Mouse (Mus musculus): ENCODE measurements around the gene Prss37.

Prss37 gene

GRCm38 (mm10) chr6:40519408-40519807 is at the start of gene Prss37:
TSS of gene Prss37 (minus strand) at chr6:40519508.
- DNase-seq = no peak

GRCm38 (mm10) chr6:40554950-40555349 is 35.6 kb upstream of the Prss37 start, which contains the start of gene Olfr461:
TSS of gene Olfr461 (minus strand) at chr6:40555050.
- DNase-seq = no peak

- DNase-seq = no peak
Observed at GRCm38 (mm10) chr6:40544690-40545089, 25.4 kb upstream of the Prss37 start.

GRCm38 (mm10) chr6:40493229-40493628 is 26.1 kb downstream of the Prss37 start, which contains the start of gene Tas2r108:
TSS of gene Tas2r108 (plus strand) at chr6:40493529.
- no peak for DNase-seq

GRCm38 (mm10) chr6:40490933-40491332 is 28.4 kb downstream of the Prss37 start, which contains the start of gene Tas2r137:
TSS of gene Tas2r137 (plus strand) at chr6:40491233.
- no peak for DNase-seq

GRCm38 (mm10) chr6:40482318-40482717 is 37.0 kb downstream of the Prss37 start:
- no peak for DNase-seq

DNA sequence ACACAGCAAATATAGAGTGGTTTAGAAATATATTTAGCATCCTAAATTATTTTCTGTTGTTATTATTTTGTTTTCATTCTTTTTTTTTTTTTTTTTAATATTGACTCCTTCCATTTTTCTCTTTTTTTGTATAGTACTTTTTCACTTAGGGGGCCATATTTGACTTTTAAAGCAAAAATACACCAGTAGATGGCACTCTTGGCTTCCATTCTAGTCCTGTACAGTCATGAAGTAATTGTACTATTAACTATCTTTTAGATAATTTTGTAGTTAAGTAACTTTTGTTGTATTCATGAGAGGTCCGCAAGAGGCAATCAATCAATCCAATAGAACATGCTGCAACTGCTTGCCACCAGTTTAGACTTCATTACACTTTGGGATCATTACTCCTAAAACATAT is 39.6 kb downstream of the Prss37 start:
- peak; percentile 15 for DNase-seq

DNA sequence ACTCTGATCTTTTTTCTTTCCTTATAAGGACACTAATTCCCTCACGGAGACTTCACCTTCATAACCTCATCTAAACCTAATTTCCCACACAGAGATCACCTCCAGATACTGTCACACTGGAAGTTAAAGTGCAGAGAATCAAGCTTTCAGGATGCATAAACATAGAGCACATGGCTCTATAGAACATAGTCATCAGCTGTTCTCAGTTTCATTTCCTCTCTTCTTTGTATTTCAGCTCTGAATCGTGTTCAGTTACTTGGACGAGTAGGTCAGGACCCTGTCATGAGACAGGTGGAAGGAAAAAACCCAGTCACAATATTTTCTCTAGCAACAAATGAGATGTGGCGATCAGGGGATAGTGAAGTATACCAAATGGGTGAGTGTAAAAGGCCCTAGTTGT is 43.2 kb downstream of the Prss37 start:
- no peak for DNase-seq

GRCm38 (mm10) chr6:40471720-40472010 is 47.6 kb downstream of the Prss37 start:
- DNase-seq = no peak

- peak; percentile 97 for DNase-seq
Observed at GRCm38 (mm10) chr6:40470916-40471719, 48.2 kb downstream of the Prss37 start, which contains the start of gene Ssbp1. TSS of gene Ssbp1 (plus strand) at chr6:40471352.

DNA sequence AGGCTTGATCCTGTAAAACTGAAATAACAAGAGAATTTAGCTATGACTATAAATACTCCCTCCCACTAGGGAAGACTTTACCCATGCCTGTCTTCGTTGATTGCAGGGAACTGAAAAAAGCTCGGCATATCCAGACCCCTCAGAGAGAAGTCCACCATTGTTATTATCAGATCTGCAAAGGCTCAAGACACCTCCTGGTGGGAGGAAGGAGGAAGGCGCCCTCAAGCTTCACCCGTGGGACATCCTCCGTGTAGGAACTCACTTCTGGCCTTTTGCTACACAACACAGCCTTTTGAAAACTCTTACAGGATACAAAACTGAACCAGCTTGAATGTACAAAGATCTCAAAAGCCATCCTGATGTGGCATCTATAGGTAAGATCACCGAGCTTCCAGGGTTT is 53.6 kb downstream of the Prss37 start:
- peak; percentile 15 for DNase-seq
